Mouse (Mus musculus) stomach, embryonic 15.5 days (tissue): Measurements from ENCODE around the gene Med27. TPM values are rescaled to one million over a fixed set of nuclear protein-coding genes. Genes with fewer than 3 reads are reported as not detected.

Source experiments
- ATAC-seq: fragments of 200-750 bp; cut with Nextera tagmentation; 2 replicates; pipeline ENCODE4 v1.8.0; 2017; ENCODE audit warnings: low read depth, moderate number of reproducible peaks, moderate TSS enrichment; ENCODE audit not compliant: insufficient read depth, low FRiP score
- H3K27ac ChIP-seq: fragments of 300-500 bp; sonication (generic); 2 replicates; pipeline ENCODE4 v1.5.1; 2015; ENCODE audit warnings: mild to moderate bottlenecking, inconsistent platforms
- H3K27me3 ChIP-seq: fragments of 300-500 bp; sonication (generic); replicated peaks from 2 replicates; pipeline ENCODE4 v1.6.1; 2015; ENCODE audit warnings: inconsistent platforms
- H3K36me3 ChIP-seq: fragments of 300-500 bp; sonication (generic); 2 replicates; pipeline ENCODE4 v1.6.1; 2015; ENCODE audit warnings: inconsistent platforms
- H3K4me1 ChIP-seq: fragments of 300-500 bp; sonication (generic); 2 replicates; pipeline ENCODE4 v1.6.1; 2015; ENCODE audit warnings: inconsistent platforms
- H3K4me2 ChIP-seq: fragments of 300-500 bp; sonication (generic); 2 replicates; pipeline ENCODE4 v1.6.1; 2015; ENCODE audit warnings: mild to moderate bottlenecking, inconsistent platforms
- H3K4me3 ChIP-seq: fragments of 300-500 bp; sonication (generic); replicated peaks from 2 replicates; pipeline ENCODE4 v1.5.1; 2015; ENCODE audit warnings: inconsistent platforms
- H3K9ac ChIP-seq: fragments of 300-500 bp; sonication (generic); 2 replicates; pipeline ENCODE4 v1.6.1; 2015; ENCODE audit warnings: inconsistent platforms
- H3K9me3 ChIP-seq: fragments of 300-500 bp; sonication (generic); 2 replicates; pipeline ENCODE4 v1.6.1; 2016; ENCODE audit warnings: inconsistent platforms
- WGBS: fragments of 180-500 bp; shearing (Covaris S2); methylation state at CpG from one replicate; pipeline ENCODE4 v1.1.7; 2015; 5-methylcytosine and 5-hydroxymethylcytosine counted together
- polyA plus RNA-seq: library from polyadenylated mRNA; unstranded; fragments of >200 nt; fragmentation: Nextera tagmentation; extraction: Ambion mirVana; gene quantifications from 2 replicates; pipeline ENCODE4 v1.2.1, GENCODE M21; 2015

Med27 gene
- polyA plus RNA-seq, 1 experiment from 2014 or later = 36.4 TPM

DNA sequence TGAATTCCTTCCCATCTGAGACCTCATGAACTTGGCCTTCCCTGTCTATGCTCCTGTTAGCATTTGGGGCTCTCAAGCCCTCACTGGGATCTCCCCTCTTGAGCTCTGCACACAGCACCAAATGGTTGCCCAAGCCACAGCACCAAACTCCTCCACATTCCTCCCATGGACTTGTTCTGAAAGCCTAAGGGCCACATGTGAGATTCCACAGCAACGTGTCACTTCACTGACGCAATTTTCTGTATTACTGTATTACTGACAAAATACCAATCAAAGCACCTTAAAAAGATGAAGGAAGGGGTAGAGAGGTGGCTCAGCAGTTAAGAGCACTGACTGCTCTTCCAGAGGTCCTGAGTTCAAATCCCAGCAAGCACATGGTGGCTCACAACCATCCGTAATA, 185.6 kb downstream of the Med27 start:
- Histone ChIP-seq H3K4me3 (no peak overlapping the region), H3K27ac (no peak overlapping the region), H3K36me3 (no peaks in the 10 kb centered on the region), H3K4me2 (no peak overlapping the region), H3K9ac (no peak overlapping the region), H3K4me1 (no peaks in the 10 kb centered on the region), H3K9me3 (no peaks in the 10 kb centered on the region), H3K27me3 (no peaks in the 10 kb centered on the region)
- 88% methylated on average over 3 of the region's 3 CpGs for WGBS
- no peak for ATAC-seq

DNA sequence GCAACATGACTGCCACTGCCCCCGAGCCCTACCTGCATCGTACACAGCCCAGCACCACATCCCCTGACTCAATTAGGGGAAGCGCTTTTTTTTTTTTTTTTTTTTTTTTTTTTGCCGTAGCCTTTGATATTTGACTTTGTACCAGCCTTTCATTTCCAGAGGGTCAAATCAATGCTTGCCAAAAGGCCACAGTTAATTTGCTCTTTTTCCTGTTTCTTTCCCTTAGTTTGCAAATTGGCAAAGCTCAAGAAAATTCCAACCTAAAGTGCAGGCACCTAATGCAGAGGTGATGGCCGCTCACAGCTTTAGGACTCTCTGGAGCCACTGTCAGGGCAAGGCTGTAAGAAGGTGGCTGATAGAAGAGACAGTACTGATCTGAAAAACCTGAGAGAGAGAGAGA, 186.3 kb downstream of the Med27 start:
- Histone ChIP-seq H3K4me3 (no peak overlapping the region), H3K9ac (no peak overlapping the region), H3K4me1 (no peaks in the 10 kb centered on the region), H3K27me3 (no peaks in the 10 kb centered on the region), H3K36me3 (no peaks in the 10 kb centered on the region), H3K9me3 (no peaks in the 10 kb centered on the region), H3K27ac (no peak overlapping the region), H3K4me2 (no peak overlapping the region)
- WGBS = 81% methylated on average over 5 of the region's 5 CpGs
- no peak for ATAC-seq

DNA sequence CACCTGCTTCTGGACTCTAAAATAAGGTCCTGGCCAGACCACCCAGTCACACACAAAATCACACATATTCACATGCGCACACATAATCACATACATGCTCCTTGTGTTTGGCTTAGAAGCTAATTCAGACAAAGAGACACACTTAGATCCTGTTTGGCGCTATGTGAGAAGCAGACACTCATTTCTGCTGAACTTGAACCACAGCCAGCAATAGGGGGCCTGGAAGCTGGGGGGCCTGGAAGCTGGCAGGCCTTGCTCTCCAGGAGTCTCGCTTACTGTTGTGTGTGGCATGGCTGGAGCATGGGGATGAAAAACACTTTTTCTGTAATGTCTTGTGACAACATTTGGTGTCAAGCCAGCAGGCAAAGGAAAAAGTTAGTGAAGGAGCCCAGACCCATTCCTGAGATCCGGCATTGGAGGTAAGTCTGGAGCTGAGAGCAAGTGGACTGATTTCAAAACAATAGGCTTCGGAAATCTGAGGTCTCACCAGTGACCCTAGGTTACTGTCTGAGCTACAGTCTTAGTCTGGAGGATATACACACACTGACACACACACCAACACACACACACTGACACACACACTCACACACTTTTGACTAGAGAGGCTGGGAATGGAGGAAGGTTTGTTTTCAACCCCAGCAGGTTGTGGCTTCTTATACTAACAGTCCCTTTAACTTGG, 189.1 kb downstream of the Med27 start:
- Histone ChIP-seq H3K4me2 (no peak overlapping the region), H3K4me3 (no peak overlapping the region), H3K4me1 (no peaks in the 10 kb centered on the region), H3K36me3 (no peaks in the 10 kb centered on the region), H3K27ac (no peak overlapping the region), H3K9ac (no peak overlapping the region), H3K27me3 (no peaks in the 10 kb centered on the region), H3K9me3 (no peaks in the 10 kb centered on the region)
- ATAC-seq = no peak
- 68% methylated on average over 5 of the region's 5 CpGs for WGBS

DNA sequence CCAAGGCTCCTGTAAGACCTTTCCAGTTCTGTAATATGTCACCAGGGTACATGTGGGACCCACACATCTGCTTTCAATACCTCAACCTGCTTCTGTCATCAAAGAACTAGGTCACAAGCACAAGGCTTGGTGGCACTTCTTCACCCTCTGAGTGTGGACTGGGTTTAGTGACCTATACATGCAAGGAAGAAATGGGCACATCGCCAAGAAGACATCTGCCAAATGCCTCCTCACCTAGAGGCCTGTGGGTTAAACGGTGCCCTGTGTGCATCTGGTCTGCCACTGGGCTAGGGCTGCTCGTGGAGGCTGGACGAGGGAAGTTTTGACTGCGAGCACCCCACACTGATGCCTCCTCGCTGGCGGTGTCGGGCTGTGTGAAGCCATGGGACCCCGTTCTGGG, 189.9 kb downstream of the Med27 start:
- Histone ChIP-seq H3K36me3 (no peaks in the 10 kb centered on the region), H3K27ac (no peak overlapping the region), H3K9me3 (no peaks in the 10 kb centered on the region), H3K4me2 (no peak overlapping the region), H3K4me1 (no peaks in the 10 kb centered on the region), H3K27me3 (no peaks in the 10 kb centered on the region), H3K9ac (no peak overlapping the region), H3K4me3 (no peak overlapping the region)
- ATAC-seq = no peak
- 79% methylated on average over 9 of the region's 9 CpGs for WGBS

DNA sequence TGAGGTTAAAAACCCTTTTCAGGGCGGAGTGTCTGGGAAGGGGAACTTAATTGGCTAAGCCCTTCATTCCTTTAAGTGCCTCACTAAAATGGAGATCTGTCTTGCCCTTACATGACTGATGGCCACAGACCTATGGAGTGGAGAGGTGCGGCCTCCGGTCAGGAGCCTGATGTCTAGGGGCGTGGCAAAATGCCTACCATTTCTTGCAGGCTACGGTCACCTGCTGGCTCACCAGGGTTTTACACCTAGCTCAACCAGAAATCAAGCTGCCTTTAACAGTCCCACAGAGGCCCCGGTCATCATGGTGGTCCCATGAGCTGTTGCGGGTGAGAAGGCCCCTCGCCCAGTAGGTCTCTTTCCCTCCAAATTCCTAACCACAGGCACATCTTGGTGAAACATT, 190.7 kb downstream of the Med27 start:
- H3K4me3 ChIP-seq = no peak overlapping the region
- H3K27me3 ChIP-seq = no peaks in the 10 kb centered on the region
- no peak overlapping the region for H3K27ac ChIP-seq
- 72% methylated on average over 8 of the region's 8 CpGs for WGBS
- no peaks in the 10 kb centered on the region for H3K4me1 ChIP-seq
- no peaks in the 10 kb centered on the region for H3K9me3 ChIP-seq
- H3K9ac ChIP-seq = no peak overlapping the region
- no peak for ATAC-seq
- H3K36me3 ChIP-seq = no peaks in the 10 kb centered on the region
- H3K4me2 ChIP-seq = no peak overlapping the region

DNA sequence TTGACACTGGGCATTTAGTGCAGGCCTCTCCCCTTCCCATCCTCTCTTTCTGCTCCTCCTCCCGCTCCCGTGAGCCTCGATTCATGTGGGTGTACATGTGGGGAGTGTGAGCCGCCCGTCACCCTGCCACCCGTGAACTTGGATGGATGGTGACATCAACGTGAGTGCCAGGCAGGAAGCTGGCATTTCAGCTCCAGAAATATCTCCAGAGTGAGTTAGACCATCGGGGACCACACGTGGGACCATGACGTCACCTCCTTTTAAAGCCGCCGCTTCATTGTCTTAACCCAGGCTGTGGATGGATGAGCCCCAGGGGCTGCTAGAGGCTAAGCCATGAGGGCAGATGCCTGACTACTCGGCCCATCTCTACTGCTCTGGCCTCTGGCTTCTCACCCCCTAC, 195.4 kb downstream of the Med27 start:
- Histone ChIP-seq H3K9me3 (no peaks in the 10 kb centered on the region), H3K36me3 (no peaks in the 10 kb centered on the region), H3K4me3 (no peak overlapping the region), H3K4me1 (no peaks in the 10 kb centered on the region), H3K27ac (no peak overlapping the region), H3K27me3 (no peaks in the 10 kb centered on the region), H3K9ac (no peak overlapping the region), H3K4me2 (no peak overlapping the region)
- no peak for ATAC-seq
- 74% methylated on average over 13 of the region's 13 CpGs for WGBS

DNA sequence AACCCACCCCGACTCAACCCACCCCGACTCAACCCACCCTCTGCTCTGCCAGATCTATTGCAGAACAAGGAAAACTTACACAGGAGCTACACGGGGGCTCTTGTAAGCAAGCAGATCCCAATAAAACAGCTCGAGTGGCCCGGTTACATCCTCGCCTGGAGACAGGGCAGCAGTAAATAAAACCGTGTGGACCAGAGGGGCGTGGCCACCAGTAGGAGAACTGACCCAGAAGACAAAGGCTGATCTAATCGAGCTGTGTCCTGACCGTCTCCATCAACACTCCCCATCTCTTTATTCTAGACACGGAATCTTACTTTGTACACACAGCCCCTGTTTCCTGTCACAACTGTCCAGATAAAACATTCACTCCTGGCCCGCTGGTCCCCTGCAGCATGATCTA, 200.0 kb downstream of the Med27 start:
- Histone ChIP-seq H3K27me3 (no peaks in the 10 kb centered on the region), H3K27ac (no peak overlapping the region), H3K9ac (no peak overlapping the region), H3K4me3 (no peak overlapping the region), H3K4me1 (no peaks in the 10 kb centered on the region), H3K4me2 (no peak overlapping the region), H3K9me3 (no peaks in the 10 kb centered on the region), H3K36me3 (no peaks in the 10 kb centered on the region)
- WGBS = 19% methylated on average over 12 of the region's 12 CpGs
- ATAC-seq = no peak

DNA sequence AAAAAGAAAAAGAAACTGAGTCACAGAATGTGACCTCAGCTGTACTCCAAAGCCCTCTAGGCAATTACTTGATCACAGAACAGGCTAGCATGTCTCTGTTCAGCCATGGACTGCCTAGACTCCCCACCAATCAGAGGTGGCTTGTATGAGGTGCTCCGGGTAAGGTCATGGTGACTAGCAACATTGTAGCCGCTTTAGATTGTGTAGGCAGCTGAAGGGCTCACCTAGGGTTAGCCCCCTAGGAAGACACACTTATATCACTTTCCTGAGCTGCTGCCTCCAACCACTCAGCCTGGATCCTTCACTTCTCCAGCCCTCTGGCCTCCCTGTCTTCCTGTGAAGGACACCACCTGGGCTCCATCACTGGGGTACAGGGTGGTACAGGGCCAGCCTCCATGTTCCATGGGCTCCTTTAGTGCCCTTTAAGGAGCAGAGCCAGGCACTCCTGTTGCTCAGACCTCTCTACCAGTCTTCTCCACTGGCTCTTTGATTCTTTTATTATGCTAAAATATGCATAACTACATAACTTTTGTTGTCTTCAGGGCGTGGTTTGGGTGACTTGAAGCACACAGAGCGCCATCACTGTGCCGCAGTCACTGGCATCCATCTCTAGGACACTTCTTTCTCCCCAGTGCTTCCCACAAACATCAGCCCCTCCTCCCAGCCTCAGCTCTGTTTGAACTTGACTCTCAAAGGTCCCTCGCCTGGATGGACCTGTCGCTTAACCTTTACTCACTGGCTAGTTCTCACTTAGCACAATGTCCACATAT, 205.4 kb downstream of the Med27 start:
- Histone ChIP-seq H3K4me3 (no peak overlapping the region), H3K27me3 (no peaks in the 10 kb centered on the region), H3K4me2 (no peak overlapping the region), H3K36me3 (no peaks in the 10 kb centered on the region), H3K9me3 (no peaks in the 10 kb centered on the region), H3K9ac (no peak overlapping the region), H3K27ac (no peak overlapping the region), H3K4me1 (no peaks in the 10 kb centered on the region)
- ATAC-seq = no peak
- 73% methylated on average over 7 of the region's 7 CpGs for WGBS

DNA sequence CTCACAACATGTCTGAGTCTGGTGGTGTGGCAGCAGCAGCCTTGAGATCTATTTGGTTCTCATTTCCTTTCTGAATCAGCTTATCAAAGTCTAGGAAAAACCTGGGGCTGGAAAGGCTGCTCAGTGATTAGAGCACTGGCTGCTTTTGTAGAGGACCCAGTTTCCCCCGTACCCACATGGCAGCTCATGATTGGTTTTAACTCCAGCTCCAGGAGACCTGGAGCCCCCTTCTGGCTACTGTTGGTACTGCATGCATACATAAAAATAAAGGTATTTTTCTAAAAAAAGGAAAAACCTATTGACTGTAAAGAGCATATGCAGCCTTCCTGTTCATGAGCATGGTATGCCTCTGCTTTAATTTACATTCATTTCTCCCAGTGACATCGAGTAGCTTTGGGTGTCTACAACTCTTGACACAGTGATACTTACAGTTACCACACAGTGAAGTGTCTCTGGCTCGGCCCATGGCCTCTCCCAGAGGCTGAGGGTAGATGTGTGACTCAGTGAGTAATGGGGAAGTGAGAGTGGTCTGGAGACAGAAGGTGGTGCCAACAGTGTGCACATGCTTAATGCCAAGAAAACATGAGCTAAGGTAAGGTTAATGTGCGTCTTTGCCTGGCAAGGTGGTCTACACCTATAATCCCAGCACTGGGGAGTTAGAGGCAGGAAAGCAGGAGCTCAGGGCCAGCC, 207.5 kb downstream of the Med27 start:
- Histone ChIP-seq H3K4me2 (no peak overlapping the region), H3K27me3 (no peaks in the 10 kb centered on the region), H3K36me3 (no peaks in the 10 kb centered on the region), H3K9ac (no peak overlapping the region), H3K4me1 (no peaks in the 10 kb centered on the region), H3K9me3 (no peaks in the 10 kb centered on the region), H3K27ac (no peak overlapping the region), H3K4me3 (no peak overlapping the region)
- WGBS = 60% methylated on average over 4 of the region's 4 CpGs
- ATAC-seq = no peak

DNA sequence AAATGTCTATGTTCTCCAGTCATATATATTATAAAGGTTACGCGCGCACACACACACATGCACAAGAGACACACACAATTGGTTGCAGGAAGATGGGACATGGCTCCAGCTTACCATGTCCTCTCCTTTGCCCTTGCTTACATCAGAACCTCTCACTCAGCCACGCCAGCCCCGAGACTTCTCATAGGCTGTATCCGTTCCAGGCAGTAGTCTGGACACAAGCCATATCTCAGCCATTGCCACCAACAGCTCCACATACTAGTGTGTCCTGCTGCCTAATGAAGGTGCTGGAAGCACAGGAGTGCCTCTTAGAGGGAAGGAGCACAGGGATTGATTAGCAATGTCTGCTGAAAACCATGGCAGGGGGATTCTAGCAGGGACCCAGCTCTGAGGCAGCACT, 211.9 kb downstream of the Med27 start:
- no peaks in the 10 kb centered on the region for H3K27me3 ChIP-seq
- H3K4me3 ChIP-seq = no peak overlapping the region
- H3K9ac ChIP-seq = no peak overlapping the region
- 82% methylated on average over 6 of the region's 6 CpGs for WGBS
- no peaks in the 10 kb centered on the region for H3K9me3 ChIP-seq
- H3K4me1 ChIP-seq = no peaks in the 10 kb centered on the region
- ATAC-seq = no peak
- no peak overlapping the region for H3K27ac ChIP-seq
- no peaks in the 10 kb centered on the region for H3K36me3 ChIP-seq
- no peak overlapping the region for H3K4me2 ChIP-seq

DNA sequence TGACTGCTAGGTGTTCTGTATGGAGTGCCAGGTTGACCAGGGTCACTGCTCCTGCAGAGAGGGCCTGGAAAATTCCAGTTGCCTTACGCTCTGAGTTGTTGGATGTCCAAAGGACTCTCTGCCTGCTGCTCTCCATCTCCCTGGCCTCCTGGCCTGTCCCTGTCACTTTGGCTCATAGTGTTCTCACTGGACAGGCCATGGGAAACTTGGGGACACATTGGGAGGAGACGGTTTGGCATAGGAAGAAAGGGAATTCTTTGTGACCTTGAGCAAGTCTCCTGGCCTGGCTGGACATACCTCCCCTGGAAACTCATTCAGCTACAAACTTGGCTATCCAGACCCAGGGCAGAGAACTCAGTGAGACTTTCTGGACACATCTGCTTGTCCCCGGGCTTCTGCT, 213.3 kb downstream of the Med27 start:
- no peaks in the 10 kb centered on the region for H3K27me3 ChIP-seq
- ATAC-seq = no peak
- no peaks in the 10 kb centered on the region for H3K36me3 ChIP-seq
- no peaks in the 10 kb centered on the region for H3K4me1 ChIP-seq
- no peaks in the 10 kb centered on the region for H3K9me3 ChIP-seq
- 86% methylated on average over 3 of the region's 3 CpGs for WGBS
- no peak overlapping the region for H3K4me2 ChIP-seq
- no peak overlapping the region for H3K4me3 ChIP-seq
- H3K27ac ChIP-seq = no peak overlapping the region
- no peak overlapping the region for H3K9ac ChIP-seq

DNA sequence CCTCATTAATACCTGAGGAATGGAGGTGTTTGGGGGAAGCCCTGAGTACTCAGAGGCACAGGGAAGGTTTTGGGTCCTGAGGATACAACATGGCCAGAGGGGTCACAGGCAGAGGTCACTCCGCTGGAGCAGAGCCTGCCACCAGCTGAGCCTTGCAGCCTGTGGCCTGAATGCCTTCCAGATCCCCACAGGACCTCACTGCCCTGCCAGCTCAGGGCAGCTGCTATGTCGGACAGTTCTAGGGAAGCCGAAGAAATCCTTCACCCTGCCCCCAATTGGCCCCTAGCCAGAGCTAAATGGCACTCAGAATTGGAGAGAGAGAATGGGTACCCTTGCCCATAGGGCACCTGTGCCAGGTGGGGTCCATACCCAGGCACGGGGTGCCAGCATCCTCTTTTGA, 214.8 kb downstream of the Med27 start:
- Histone ChIP-seq H3K4me1 (no peaks in the 10 kb centered on the region), H3K9me3 (no peaks in the 10 kb centered on the region), H3K27me3 (no peaks in the 10 kb centered on the region), H3K27ac (no peak overlapping the region), H3K36me3 (no peaks in the 10 kb centered on the region), H3K4me2 (no peak overlapping the region), H3K4me3 (no peak overlapping the region), H3K9ac (no peak overlapping the region)
- WGBS = 78% methylated on average over 4 of the region's 4 CpGs
- no peak for ATAC-seq
